Mouse (Mus musculus): Measurements from ENCODE around the gene Rrm2.

GRCm38 (mm10) chr12:24703013-24703412 lies 5.0 kb upstream of the Rrm2 start:
- TF ChIP-seq CTCF (IDR thresholded peaks at IDR 0.05; ENCODE audit: low read depth): 0 out of 2 replicates have a peak, but pooled peaks have one; percentile 3
- TF ChIP-seq EP300 (IDR thresholded peaks at IDR 0.05; ENCODE audit: low read depth): no peak

Measured in heart, postnatal 0 days (tissue).